Comparison of ENCODE assay signal across 10 mouse cellular contexts in the genomic region with DNA sequence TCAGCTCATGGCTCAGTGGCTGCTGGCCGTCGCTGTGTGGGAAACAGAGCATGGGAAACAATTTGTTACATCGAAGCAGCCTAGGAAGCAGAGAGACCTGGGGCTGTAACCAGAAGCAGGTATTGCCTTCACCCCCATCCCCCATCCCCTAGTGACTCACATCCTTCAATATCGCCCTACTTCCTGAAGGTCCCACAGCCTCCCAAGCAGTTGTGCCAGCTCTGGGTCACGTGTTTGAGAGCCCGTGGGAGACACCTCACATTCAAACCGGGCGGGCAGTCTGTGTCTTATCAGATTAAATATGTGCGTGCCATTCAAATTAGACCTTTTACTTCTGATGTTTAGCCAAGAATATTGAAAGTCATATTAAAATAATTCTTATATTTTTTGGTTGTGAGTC. TPM values are rescaled to one million over a fixed set of nuclear protein-coding genes. Genes with fewer than 3 reads are reported as not detected.
DNase-seq lines count a peak whose midpoint lies in the region; ATAC-seq lines count a peak whose summit lies in the region.
"Had no signal": no experiment of that assay in that cellular context is flagged by ENCODE, and none has a peak within 500 bp of the region (broad histone marks: within the 10 kb centered on the region; RNA-seq: fewer than 3 reads in every experiment).

No protein-coding gene starts in this region.

- H3K27ac ChIP-seq in kidney, embryonic 14.5 days (ENCODE audit: low read depth, low read length) = no peak overlapping the region

- no peak for ATAC-seq in kidney, embryonic 14.5 days (ENCODE audit: low FRiP score, low TSS enrichment)
- peak; percentile 90 for ATAC-seq in megakaryocyte progenitor cell, adult 5-6 weeks (replicated peaks; ENCODE audit: poor library complexity)

- H3K4me2 ChIP-seq in kidney, embryonic 14.5 days (replicated peaks; ENCODE audit: low read depth, low read length) = no peak overlapping the region
- H3K4me2 ChIP-seq: midbrain, embryonic 11.5 days had no signal

- no peaks in the 10 kb centered on the region for H3K36me3 ChIP-seq in kidney, embryonic 14.5 days (ENCODE audit: control insufficient read depth, insufficient read depth, low read length)

- 0 out of 2 replicates have a peak, but pooled peaks cover 4% of the 10 kb centered on the region for H3K4me1 ChIP-seq in kidney, embryonic 14.5 days (ENCODE audit: control insufficient read depth, insufficient read depth, low read length)

- no peaks in the 10 kb centered on the region for H3K27me3 ChIP-seq in kidney, embryonic 14.5 days (ENCODE audit: control insufficient read depth, insufficient read depth, low read length)

- 52% methylated on average over 9 of the region's 9 CpGs for WGBS in kidney, embryonic 14.5 days

- no peak overlapping the region for H3K9ac ChIP-seq in kidney, embryonic 14.5 days (ENCODE audit: low read depth, low read length)

- DNase-seq in kidney, adult 11 months = peak; percentile 39
- DNase-seq in adrenal gland, adult 18-20 months (ENCODE audit: low spot score in 2 of 2) = peak; percentile 29 to 35
- DNase-seq in kidney, adult 18-20 months = peak; percentile 38
- DNase-seq in cerebellum, postnatal 36 days = no peak
- DNase-seq in thymus, postnatal 0 days (ENCODE audit: low spot score) = no peak
- no peak for DNase-seq in gastrocnemius, adult 8-10 months (ENCODE audit: low spot score in 2 of 2)
- DNase-seq: cerebellum, adult 8-10 months had no signal

- no peak overlapping the region for H3K4me3 ChIP-seq in kidney, embryonic 14.5 days (ENCODE audit: low read length)

- H3K9me3 ChIP-seq in kidney, embryonic 14.5 days (ENCODE audit: control insufficient read depth, low read length) = no peaks in the 10 kb centered on the region

RNA-seq across cellular contexts. Expression of gene Casp3, which starts 34.8 kb away (rescaled TPM):
- 45.9 and 69.4 TPM in 2 replicates for polyA plus RNA-seq in kidney, embryonic 14.5 days (2014; fragmentation: Nextera tagmentation; extraction: Ambion mirVana)
- 10 to 100 TPM; 13.7 to 14.8 TPM for total RNA-seq in adrenal gland, adult 18-20 months (2021)
- total RNA-seq in megakaryocyte progenitor cell, adult 5-6 weeks (2015) = 35.4 and 53.7 TPM in 2 replicates
- total RNA-seq in megakaryocyte progenitor cell, adult 5-6 weeks (2017) = 85.1 and 113 TPM in 2 replicates
- polyA plus RNA-seq in thymus, postnatal 0 days (2015; fragmentation: Nextera tagmentation; extraction: Ambion mirVana) = 82.5 and 93.9 TPM in 2 replicates
- total RNA-seq in gastrocnemius, adult 8-10 months (2022) = 1 to 10 TPM in 2 of 4 experiments, under 1 TPM in 2; 0.77 to 2.1 (median 1.4) TPM

RNA-seq across cellular contexts. Expression of gene Primpol, which starts 34.9 kb away (rescaled TPM):
- 10.6 and 15.1 TPM in 2 replicates for polyA plus RNA-seq in kidney, embryonic 14.5 days (2014; fragmentation: Nextera tagmentation; extraction: Ambion mirVana)
- total RNA-seq in adrenal gland, adult 18-20 months (2021) = 10 to 100 TPM in 1 of 2 experiments, 1 to 10 TPM in 1; 8.6 to 12.0 TPM
- 9.2 and 16.4 TPM in 2 replicates for total RNA-seq in megakaryocyte progenitor cell, adult 5-6 weeks (2015)
- total RNA-seq in megakaryocyte progenitor cell, adult 5-6 weeks (2017) = 7.5 and 7.9 TPM in 2 replicates
- 15.1 and 16.9 TPM in 2 replicates for polyA plus RNA-seq in thymus, postnatal 0 days (2015; fragmentation: Nextera tagmentation; extraction: Ambion mirVana)
- 1 to 10 TPM; 1.0 to 2.6 (median 1.6) TPM for total RNA-seq in gastrocnemius, adult 8-10 months (2022)

Comparison
In these comparisons a context has a peak if more than half of its experiments do, and no peak if none do; other contexts are left out.
1. DNase-seq: peak in kidney, adult 11 months (single experiment), adrenal gland, adult 18-20 months (2 of 2) and kidney, adult 18-20 months (single experiment); none in cerebellum, postnatal 36 days (0 of 2), thymus, postnatal 0 days (single experiment) and gastrocnemius, adult 8-10 months (0 of 2).
2. RNA of gene Casp3, which starts 34.8 kb away (total RNA-seq): 35.4 to 113 TPM in megakaryocyte progenitor cell, adult 5-6 weeks and 13.7 to 14.8 TPM in adrenal gland, adult 18-20 months; 0.77 to 2.1 TPM in gastrocnemius, adult 8-10 months; every median in the first group is over 4 times any median in the second.